Mouse (Mus musculus) brain, embryonic 14.5 days (tissue): ENCODE measurements around the gene Gp1bb. TPM values are rescaled to one million over a fixed set of nuclear protein-coding genes. Genes with fewer than 3 reads are reported as not detected.
A peak's percentile ranks its signal among the peaks of the same experiment; 100 is the strongest.

Experiments used
- DNase-seq: peaks from one replicate; pipeline ENCODE4 v3.0.0-alpha.2; 2011; ENCODE audit warnings: low read depth
- CTCF ChIP-seq: fragments of 200-500 bp; IDR thresholded peaks from 2 replicates; pipeline ENCODE4 v1.5.1; 2012; ENCODE audit warnings: inconsistent platforms, mild to moderate bottlenecking, moderate library complexity, borderline replicate concordance; ENCODE audit not compliant: insufficient read depth, insufficient read length; ENCODE audit errors: extremely low read depth
- POLR2A ChIP-seq: fragments of 200-500 bp; IDR thresholded peaks from 2 replicates; pipeline ENCODE4 v1.6.1; 2012; ENCODE audit warnings: mild to moderate bottlenecking, inconsistent platforms, borderline replicate concordance; ENCODE audit not compliant: poor library complexity, insufficient read depth, insufficient read length, severe bottlenecking; ENCODE audit errors: extremely low read depth
- polyA plus RNA-seq: library from polyadenylated mRNA; depleted of rRNA; stranded (reverse); fragments of >200 nt; gene quantifications from 2 replicates; pipeline ENCODE4 v1.2.3, GENCODE M21; 2012

Gene Gp1bb
- polyA plus RNA-seq, 1 experiment: 22.5 TPM

GRCm38 (mm10) chr16:18619110-18619509 lies 3.1 kb downstream of the Gp1bb start:
- TF ChIP-seq POLR2A (no peak), CTCF (no peak)
- no peak for DNase-seq

GRCm38 (mm10) chr16:18618297-18618696 lies 3.9 kb downstream of the Gp1bb start:
- TF ChIP-seq CTCF: no peak
- TF ChIP-seq POLR2A: no peak
- DNase-seq: no peak

- TF ChIP-seq POLR2A: no peak
- peak; percentile 98 for TF ChIP-seq CTCF
Observed at GRCm38 (mm10) chr16:18617370-18618065, 4.7 kb downstream of the Gp1bb start.

GRCm38 (mm10) chr16:18613301-18613700 lies 8.9 kb downstream of the Gp1bb start:
- no peak for TF ChIP-seq CTCF
- no peak for TF ChIP-seq POLR2A
- DNase-seq: no peak

More at GRCm38 (mm10) chr16:18617370-18618065, 4.7 kb downstream of the Gp1bb start:
- DNase-seq: peak; percentile 88

GRCm38 (mm10) chr16:18611752-18612151 lies 10.5 kb downstream of the Gp1bb start:
- no peak for TF ChIP-seq CTCF
- TF ChIP-seq POLR2A: no peak
- no peak for DNase-seq

GRCm38 (mm10) chr16:18609099-18609498 lies 13.1 kb downstream of the Gp1bb start:
- TF ChIP-seq CTCF (no peak), POLR2A (no peak)
- no peak for DNase-seq

GRCm38 (mm10) chr16:18608226-18608625 lies 14.0 kb downstream of the Gp1bb start:
- peak; percentile 51 for DNase-seq
- TF ChIP-seq POLR2A: no peak
- TF ChIP-seq CTCF: no peak

GRCm38 (mm10) chr16:18605705-18606104 lies 16.5 kb downstream of the Gp1bb start:
- DNase-seq: no peak
- TF ChIP-seq CTCF: no peak
- TF ChIP-seq POLR2A: no peak

- no peak for DNase-seq
Observed at GRCm38 (mm10) chr16:18604267-18604701, 17.9 kb downstream of the Gp1bb start.

GRCm38 (mm10) chr16:18601447-18601846 lies 20.8 kb downstream of the Gp1bb start:
- no peak for DNase-seq
- TF ChIP-seq CTCF (no peak), POLR2A (no peak)

More at GRCm38 (mm10) chr16:18604267-18604701, 17.9 kb downstream of the Gp1bb start:
- TF ChIP-seq CTCF: no peak
- TF ChIP-seq POLR2A: no peak

GRCm38 (mm10) chr16:18598006-18598405 lies 24.2 kb downstream of the Gp1bb start:
- TF ChIP-seq POLR2A: no peak
- no peak for TF ChIP-seq CTCF
- no peak for DNase-seq

- DNase-seq: no peak
- no peak for TF ChIP-seq POLR2A
Observed at GRCm38 (mm10) chr16:18596255-18596654, 25.9 kb downstream of the Gp1bb start.
